Mouse (Mus musculus): ENCODE measurements at regions not wholly inside any gene's neighbourhood (a gene's known extent, or its start where the extent isn't known, plus 50 kb on each side); places are given as distances from the start of the nearest gene placed in this dataset.
A peak's percentile ranks its signal among the peaks of the same experiment; 100 is the strongest.
"Not testable (repeated sequence)": the region's sequence is repeated elsewhere in the genome, so short reads cannot be mapped to it uniquely, and the experiment has no call there.

GRCm38 (mm10) chr7:139323026-139323425, 65.9 kb upstream of the Inpp5a start:
- TF ChIP-seq POLR2A (IDR thresholded peaks at IDR 0.05; ENCODE audit: borderline replicate concordance, extremely low read depth, insufficient read depth, insufficient read length), result no peak
- DNase-seq (ENCODE audit: low spot score) (no peak), ATAC-seq (ENCODE audit: low FRiP score, low read depth) (no peak)
- Histone ChIP-seq H3K36me3 (ENCODE audit: control insufficient read depth, insufficient read depth, low read length) (no peaks in the 10 kb centered on the region), H3K9me3 (ENCODE audit: control insufficient read depth, low read length) (no peaks in the 10 kb centered on the region), H3K4me3 (replicated peaks; ENCODE audit: low read length) (no peak overlapping the region), H3K27ac (replicated peaks; ENCODE audit: low read depth, low read length) (no peak overlapping the region), H3K9ac (ENCODE audit: low read depth, low read length, severe bottlenecking) (no peak overlapping the region), H3K4me1 (ENCODE audit: control insufficient read depth, insufficient read depth, low read length) (peaks cover 30% of the 10 kb centered on the region), H3K4me2 (replicated peaks; ENCODE audit: low read depth, low read length, severe bottlenecking) (no peak overlapping the region), H3K27me3 (ENCODE audit: control insufficient read depth, insufficient read depth, low read length) (no peaks in the 10 kb centered on the region)
- WGBS, result 76% methylated on average over 13 of the region's 19 CpGs

- Histone ChIP-seq H3K9ac (ENCODE audit: low read depth, low read length, severe bottlenecking) (no peak overlapping the region), H3K4me2 (replicated peaks; ENCODE audit: low read depth, low read length, severe bottlenecking) (no peak overlapping the region), H3K36me3 (ENCODE audit: control insufficient read depth, insufficient read depth, low read length) (no peaks in the 10 kb centered on the region), H3K4me1 (ENCODE audit: control insufficient read depth, insufficient read depth, low read length) (peaks cover 11% of the 10 kb centered on the region), H3K27me3 (ENCODE audit: control insufficient read depth, insufficient read depth, low read length) (no peaks in the 10 kb centered on the region), H3K9me3 (ENCODE audit: control insufficient read depth, low read length) (no peaks in the 10 kb centered on the region), H3K27ac (replicated peaks; ENCODE audit: low read depth, low read length) (no peak overlapping the region), H3K4me3 (replicated peaks; ENCODE audit: low read length) (no peak overlapping the region)
- 64% methylated on average over 1 of the region's 1 CpGs for WGBS
- ATAC-seq (ENCODE audit: low FRiP score, low read depth) (no peak; the same call in 1 of the 2 replicates), DNase-seq (ENCODE audit: low spot score) (peak; percentile 29)
- TF ChIP-seq POLR2A (IDR thresholded peaks at IDR 0.05; ENCODE audit: borderline replicate concordance, extremely low read depth, insufficient read depth, insufficient read length), result no peak
Measured at GRCm38 (mm10) chr7:139327030-139327429, 61.9 kb upstream of the Inpp5a start.

- Histone ChIP-seq H3K4me3 (replicated peaks; ENCODE audit: low read length) (no peak overlapping the region), H3K27me3 (ENCODE audit: control insufficient read depth, insufficient read depth, low read length) (no peaks in the 10 kb centered on the region), H3K9me3 (ENCODE audit: control insufficient read depth, low read length) (no peaks in the 10 kb centered on the region), H3K36me3 (ENCODE audit: control insufficient read depth, insufficient read depth, low read length) (no peaks in the 10 kb centered on the region), H3K27ac (replicated peaks; ENCODE audit: low read depth, low read length) (no peak overlapping the region), H3K4me2 (replicated peaks; ENCODE audit: low read depth, low read length, severe bottlenecking) (no peak overlapping the region), H3K9ac (ENCODE audit: low read depth, low read length, severe bottlenecking) (no peak overlapping the region), H3K4me1 (ENCODE audit: control insufficient read depth, insufficient read depth, low read length) (no peaks in the 10 kb centered on the region)
- no peak for TF ChIP-seq POLR2A (IDR thresholded peaks at IDR 0.05; ENCODE audit: borderline replicate concordance, extremely low read depth, insufficient read depth, insufficient read length)
- DNase-seq (ENCODE audit: low spot score) (no peak), ATAC-seq (ENCODE audit: low FRiP score, low read depth) (no peak)
- 71% methylated on average over 6 of the region's 6 CpGs for WGBS
Measured at GRCm38 (mm10) chr7:139332791-139333190, 56.1 kb upstream of the Inpp5a start.

GRCm38 (mm10) chr7:139337998-139338397, 50.9 kb upstream of the Inpp5a start:
- 86% methylated on average over 2 of the region's 2 CpGs for WGBS

More at GRCm38 (mm10) chr7:139337998-139338397, 50.9 kb upstream of the Inpp5a start:
- not testable (repeated sequence) for H3K27ac ChIP-seq (replicated peaks; ENCODE audit: low read depth, low read length); H3K9me3 ChIP-seq (ENCODE audit: control insufficient read depth, low read length); H3K27me3 ChIP-seq (ENCODE audit: control insufficient read depth, insufficient read depth, low read length); H3K4me3 ChIP-seq (replicated peaks; ENCODE audit: low read length); DNase-seq (ENCODE audit: low spot score); H3K4me2 ChIP-seq (replicated peaks; ENCODE audit: low read depth, low read length, severe bottlenecking); H3K36me3 ChIP-seq (ENCODE audit: control insufficient read depth, insufficient read depth, low read length); ATAC-seq (ENCODE audit: low FRiP score, low read depth); H3K9ac ChIP-seq (ENCODE audit: low read depth, low read length, severe bottlenecking); H3K4me1 ChIP-seq (ENCODE audit: control insufficient read depth, insufficient read depth, low read length)

Measured in limb, embryonic 14.5 days (tissue).